Mouse (Mus musculus) heart, postnatal 0 days (tissue): ENCODE measurements around the gene Hrc. TPM values are rescaled to one million over a fixed set of nuclear protein-coding genes. Genes with fewer than 3 reads are reported as not detected.

Experiments
- ATAC-seq: fragments of 200-750 bp; cut with Nextera tagmentation; 2 replicates; pipeline ENCODE4 v1.8.0; 2017; ENCODE audit warnings: low read depth, moderate number of reproducible peaks, moderate library complexity; ENCODE audit not compliant: insufficient read depth
- DNase-seq: peaks from one replicate; pipeline ENCODE4 v3.0.0-alpha.2; 2016; ENCODE audit warnings: low spot score
- H3K27ac ChIP-seq: fragments of 300-500 bp; sonication (generic); 2 replicates; pipeline ENCODE4 v1.5.1; 2014; ENCODE audit warnings: low read depth, mild to moderate bottlenecking
- H3K27me3 ChIP-seq: fragments of 300-500 bp; sonication (generic); 2 replicates; pipeline ENCODE4 v1.6.1; 2014; ENCODE audit warnings: low read length, mixed read lengths; ENCODE audit not compliant: control insufficient read depth, insufficient read depth
- H3K36me3 ChIP-seq: fragments of 300-500 bp; sonication (generic); replicated peaks from 2 replicates; pipeline ENCODE4 v1.6.1; 2014; ENCODE audit warnings: low read length, mixed read lengths; ENCODE audit not compliant: control insufficient read depth, insufficient read depth
- H3K4me1 ChIP-seq: fragments of 300-500 bp; sonication (generic); 2 replicates; pipeline ENCODE4 v1.6.1; 2014; ENCODE audit warnings: antibody characterized with exemption; ENCODE audit not compliant: control insufficient read depth, insufficient read depth
- H3K4me2 ChIP-seq: fragments of 300-500 bp; sonication (generic); 2 replicates; pipeline ENCODE4 v1.6.1; 2014; ENCODE audit warnings: low read depth, mild to moderate bottlenecking, low read length, moderate library complexity
- H3K4me3 ChIP-seq: fragments of 300-500 bp; sonication (generic); 2 replicates; pipeline ENCODE4 v1.5.1; 2014; ENCODE audit warnings: low read depth, low read length
- H3K9ac ChIP-seq: fragments of 300-500 bp; sonication (generic); replicated peaks from 2 replicates; pipeline ENCODE4 v1.6.1; 2014; ENCODE audit warnings: low read depth, low read length, mixed read lengths
- H3K9me3 ChIP-seq: fragments of 300-500 bp; sonication (generic); replicated peaks from 2 replicates; pipeline ENCODE4 v1.6.1; 2016; ENCODE audit warnings: low read length; ENCODE audit not compliant: control insufficient read depth
- CTCF ChIP-seq: IDR thresholded peaks from 2 replicates; pipeline ENCODE4 v1.5.1; 2016; ENCODE audit warnings: antibody characterized with exemption, control low read depth, low read depth
- EP300 ChIP-seq: IDR thresholded peaks from 2 replicates; pipeline ENCODE4 v1.6.1; 2016; ENCODE audit warnings: antibody characterized with exemption, low read depth
- WGBS: fragments of 180-500 bp; shearing (Covaris S2); extraction: QIAGEN DNeasy Blood & Tissue Kit; methylation state at CpG from one replicate; pipeline ENCODE4 v1.1.7; 2014; 5-methylcytosine and 5-hydroxymethylcytosine counted together
- polyA plus RNA-seq: library from polyadenylated mRNA; unstranded; fragments of >200 nt; fragmentation: Nextera tagmentation; extraction: Ambion mirVana; gene quantifications from 2 replicates; pipeline ENCODE4 v1.2.1, GENCODE M21; 2015
- total RNA-seq: library from RNA; depleted of rRNA; stranded (reverse); fragments of >200 nt; gene quantifications from 2 replicates; pipeline ENCODE4 v1.2.3, GENCODE M21; 2014; ENCODE audit warnings: low replicate concordance

Gene Hrc
- total and polyA plus RNA-seq, 2 experiments from 2014 or later: 39.7 to 45.9 TPM

- Histone ChIP-seq H3K36me3 (peaks cover 38% of the 10 kb centered on the region), H3K27me3 (no peaks in the 10 kb centered on the region), H3K9me3 (no peaks in the 10 kb centered on the region), H3K4me3 (no peak overlapping the region), H3K4me2 (no peak overlapping the region), H3K4me1 (0 out of 2 replicates have a peak, but pooled peaks cover 4% of the 10 kb centered on the region), H3K9ac (no peak overlapping the region), H3K27ac (no peak overlapping the region)
- no peak for TF ChIP-seq EP300
- TF ChIP-seq CTCF: no peak
- WGBS: 34% methylated on average over 10 of the region's 10 CpGs
- DNase-seq: no peak
- ATAC-seq: no peak
Observed at GRCm38 (mm10) chr7:45312686-45313453, 22.2 kb upstream of the Hrc start.

GRCm38 (mm10) chr7:45313495-45313894 is 21.6 kb upstream of the Hrc start:
- Histone ChIP-seq H3K4me3 (no peak overlapping the region), H3K4me1 (0 out of 2 replicates have a peak, but pooled peaks cover 4% of the 10 kb centered on the region), H3K27ac (no peak overlapping the region), H3K36me3 (peaks cover 38% of the 10 kb centered on the region), H3K4me2 (no peak overlapping the region), H3K9ac (no peak overlapping the region), H3K27me3 (no peaks in the 10 kb centered on the region), H3K9me3 (no peaks in the 10 kb centered on the region)
- WGBS: 39% methylated on average over 9 of the region's 9 CpGs
- no peak for TF ChIP-seq EP300
- DNase-seq (no peak), ATAC-seq (no peak)

GRCm38 (mm10) chr7:45315182-45315701 is 19.8 kb upstream of the Hrc start:
- Histone ChIP-seq H3K4me3 (no peak overlapping the region), H3K4me1 (0 out of 2 replicates have a peak, but pooled peaks cover 4% of the 10 kb centered on the region), H3K4me2 (no peak overlapping the region), H3K27ac (no peak overlapping the region), H3K9me3 (no peaks in the 10 kb centered on the region), H3K27me3 (no peaks in the 10 kb centered on the region), H3K9ac (no peak overlapping the region), H3K36me3 (peaks cover 43% of the 10 kb centered on the region)
- no peak for ATAC-seq
- TF ChIP-seq CTCF: no peak
- no peak for TF ChIP-seq EP300
- no peak for DNase-seq
- 84% methylated on average over 10 of the region's 10 CpGs for WGBS

GRCm38 (mm10) chr7:45316536-45316935 is 18.6 kb upstream of the Hrc start:
- WGBS: 94% methylated on average over 14 of the region's 14 CpGs
- TF ChIP-seq EP300: no peak
- TF ChIP-seq CTCF: no peak
- Histone ChIP-seq H3K36me3 (peaks cover 39% of the 10 kb centered on the region), H3K9ac (no peak overlapping the region), H3K4me3 (no peak overlapping the region), H3K27me3 (no peaks in the 10 kb centered on the region), H3K27ac (no peak overlapping the region), H3K4me1 (0 out of 2 replicates have a peak, but pooled peaks cover 4% of the 10 kb centered on the region), H3K9me3 (no peaks in the 10 kb centered on the region), H3K4me2 (no peak overlapping the region)
- DNase-seq (no peak), ATAC-seq (no peak)

GRCm38 (mm10) chr7:45322245-45322644 is 12.8 kb upstream of the Hrc start:
- H3K4me2 ChIP-seq: no peak overlapping the region
- DNase-seq: no peak
- no peak overlapping the region for H3K9ac ChIP-seq
- H3K27ac ChIP-seq: no peak overlapping the region
- no peak for ATAC-seq
- 0 out of 2 replicates have a peak, but pooled peaks cover 4% of the 10 kb centered on the region for H3K9me3 ChIP-seq
- peaks cover 58% of the 10 kb centered on the region for H3K36me3 ChIP-seq
- TF ChIP-seq EP300 (no peak), CTCF (no peak)
- no peaks in the 10 kb centered on the region for H3K4me1 ChIP-seq
- WGBS: 81% methylated on average over 4 of the region's 4 CpGs
- H3K27me3 ChIP-seq: no peaks in the 10 kb centered on the region
- H3K4me3 ChIP-seq: no peak overlapping the region
